Mouse (Mus musculus) erythroblast, embryonic 14.5 days (primary cell): ENCODE measurements around the gene Pcna. TPM values are rescaled to one million over a fixed set of nuclear protein-coding genes. Genes with fewer than 3 reads are reported as not detected.

Experiments
- H3K27me3 ChIP-seq: 2 replicates; pipeline ENCODE4 v1.6.1; 2012; ENCODE audit warnings: inconsistent platforms; ENCODE audit not compliant: control insufficient read depth
- H3K36me3 ChIP-seq: 2 replicates; pipeline ENCODE4 v1.6.1; 2012; ENCODE audit warnings: mild to moderate bottlenecking, inconsistent platforms; ENCODE audit not compliant: control insufficient read depth
- H3K4me1 ChIP-seq: 2 replicates; pipeline ENCODE4 v1.6.1; 2012; ENCODE audit warnings: inconsistent platforms; ENCODE audit not compliant: control insufficient read depth
- H3K4me3 ChIP-seq: replicated peaks from 2 replicates; pipeline ENCODE3; 2012; ENCODE audit warnings: moderate library complexity, mild to moderate bottlenecking, inconsistent platforms
- H3K9me3 ChIP-seq: 2 replicates; pipeline ENCODE4 v1.6.1; 2012; ENCODE audit warnings: low read length, inconsistent platforms, mixed read lengths; ENCODE audit not compliant: control insufficient read depth
- GATA1 ChIP-seq: IDR thresholded peaks from 2 replicates; pipeline ENCODE4 v1.6.1; 2012; ENCODE audit warnings: low read length, inconsistent platforms, mixed read lengths
- TAL1 ChIP-seq: IDR thresholded peaks from 3 replicates; pipeline ENCODE4 v1.6.1; 2012; ENCODE audit warnings: low read length, inconsistent platforms, mixed read lengths
- polyA plus RNA-seq: library from polyadenylated mRNA; stranded (reverse); fragments of >175 nt; gene quantifications from 2 replicates; pipeline ENCODE4 v1.2.3, GENCODE M21; 2012

Pcna gene
- polyA plus RNA-seq, 1 experiment = 11.3 TPM

DNA sequence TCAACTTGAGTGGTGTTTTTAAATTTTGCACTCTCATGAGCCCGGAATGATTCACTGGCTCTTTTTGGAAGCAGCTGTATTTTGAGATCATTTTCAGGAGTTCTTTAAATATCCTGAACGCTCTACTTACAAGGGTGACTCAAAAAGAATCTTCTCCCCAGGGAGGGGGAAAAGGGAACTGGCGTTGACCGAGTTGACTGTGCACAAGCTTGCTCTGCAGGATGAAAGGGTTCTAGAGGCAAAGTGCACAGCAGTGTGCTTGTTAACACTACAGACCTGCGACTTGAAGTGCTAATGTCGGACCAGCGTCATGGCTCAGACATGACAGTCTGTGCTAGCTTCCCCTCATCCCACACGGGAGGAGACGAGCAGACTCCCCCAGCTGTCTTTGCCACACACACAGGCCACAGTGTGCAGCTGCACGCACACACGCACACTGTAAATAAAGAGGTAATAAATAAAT lies 31.5 kb downstream of the Pcna start:
- Histone ChIP-seq H3K9me3 (no peaks in the 10 kb centered on the region), H3K36me3 (no peaks in the 10 kb centered on the region), H3K27me3 (no peaks in the 10 kb centered on the region), H3K4me1 (no peaks in the 10 kb centered on the region), H3K4me3 (no peak overlapping the region)
- no peak for TF ChIP-seq TAL1
- TF ChIP-seq GATA1 = no peak

DNA sequence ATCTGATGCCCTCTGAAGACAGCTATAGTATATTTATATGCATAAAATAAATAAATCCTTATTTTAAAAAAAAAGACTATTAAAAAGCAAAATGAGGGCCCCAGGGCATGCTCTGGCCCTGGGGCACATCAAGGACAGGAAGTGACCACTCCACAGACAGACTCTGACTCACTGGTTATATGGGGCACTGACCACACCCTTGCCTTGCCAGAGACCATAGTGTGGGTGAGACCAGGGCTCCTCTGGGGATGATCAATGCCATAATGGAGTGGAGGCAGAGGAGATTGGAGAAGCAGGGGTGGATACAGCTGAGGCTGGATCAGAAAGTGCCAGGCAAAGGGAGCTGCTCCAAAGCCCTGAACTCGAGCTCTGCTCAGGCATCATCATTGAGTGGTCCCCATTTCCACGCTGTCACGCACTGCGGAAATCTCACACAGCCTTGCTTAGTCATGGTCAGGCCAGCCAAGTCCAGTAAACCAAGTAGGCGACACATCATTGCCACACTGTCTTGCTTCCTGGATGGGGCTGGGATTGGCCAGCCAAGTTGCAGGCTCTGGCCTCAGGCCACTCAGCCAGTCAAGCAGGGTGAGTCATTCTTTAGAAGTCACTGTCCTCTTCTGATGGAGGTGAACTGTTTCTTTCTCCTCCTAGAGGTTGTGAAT lies 41.0 kb downstream of the Pcna start:
- no peaks in the 10 kb centered on the region for H3K27me3 ChIP-seq
- peaks cover 12% of the 10 kb centered on the region for H3K4me1 ChIP-seq
- no peaks in the 10 kb centered on the region for H3K36me3 ChIP-seq
- no peaks in the 10 kb centered on the region for H3K9me3 ChIP-seq
- H3K4me3 ChIP-seq = no peak overlapping the region
- TF ChIP-seq TAL1 (no peak), GATA1 (no peak)

DNA sequence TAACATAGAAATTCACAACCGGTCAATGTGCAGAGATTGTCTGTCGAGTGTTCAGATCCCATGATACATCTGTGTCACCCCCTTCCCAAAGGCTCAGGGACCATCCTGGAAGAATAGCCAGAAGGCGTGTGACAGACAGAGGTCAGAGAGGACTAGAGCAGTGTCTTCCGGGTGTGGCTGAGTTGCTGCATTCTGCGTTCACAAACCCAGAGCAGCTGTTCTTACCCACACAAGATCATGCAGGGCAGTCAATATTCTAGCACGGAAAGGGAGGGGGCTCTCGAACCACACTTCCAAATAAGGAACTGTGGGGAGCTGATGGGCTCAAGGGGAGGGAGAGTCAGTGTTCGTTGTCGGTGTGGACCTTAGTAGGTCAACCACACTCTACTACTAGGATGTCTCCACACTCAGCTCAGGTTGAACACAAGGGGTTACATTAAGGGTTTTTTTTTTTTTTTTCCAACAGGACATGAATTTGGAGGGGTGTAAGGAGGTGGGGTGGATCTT lies 42.3 kb downstream of the Pcna start:
- no peaks in the 10 kb centered on the region for H3K36me3 ChIP-seq
- no peak for TF ChIP-seq TAL1
- TF ChIP-seq GATA1 = no peak
- H3K4me3 ChIP-seq = no peak overlapping the region
- no peaks in the 10 kb centered on the region for H3K27me3 ChIP-seq
- H3K9me3 ChIP-seq = no peaks in the 10 kb centered on the region
- peaks cover 12% of the 10 kb centered on the region for H3K4me1 ChIP-seq

DNA sequence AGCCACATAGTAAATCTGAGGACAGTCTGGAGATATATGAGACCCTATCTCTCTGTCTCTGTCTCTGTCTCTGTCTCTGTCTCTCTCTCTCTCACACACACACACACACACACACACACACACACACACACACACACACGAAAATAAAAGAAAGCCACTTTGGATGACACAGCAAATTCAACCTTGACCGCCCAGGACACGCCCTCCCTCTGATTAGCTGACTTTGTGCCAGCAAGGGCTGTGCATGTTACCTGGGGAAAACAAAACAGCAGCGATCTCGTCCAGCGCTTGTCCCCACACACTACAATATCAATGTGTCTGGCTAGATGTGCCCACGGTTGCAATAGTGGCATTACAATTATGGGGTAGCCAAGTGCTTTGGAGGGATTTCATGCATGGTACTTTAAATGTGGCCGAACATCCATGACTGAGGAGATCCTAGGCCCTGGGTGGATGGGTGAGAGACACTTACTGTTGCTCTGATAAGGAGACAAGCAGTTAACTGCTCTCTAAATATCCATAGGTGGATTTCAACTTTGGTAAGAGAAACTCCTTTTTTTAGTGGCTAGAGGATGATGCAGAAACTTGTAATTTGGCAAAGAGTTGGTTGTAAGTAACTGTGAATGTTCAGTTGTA lies 44.8 kb downstream of the Pcna start:
- H3K4me1 ChIP-seq = peaks cover 12% of the 10 kb centered on the region
- H3K27me3 ChIP-seq = no peaks in the 10 kb centered on the region
- H3K4me3 ChIP-seq = no peak overlapping the region
- H3K9me3 ChIP-seq = no peaks in the 10 kb centered on the region
- TF ChIP-seq TAL1 (no peak), GATA1 (no peak)
- no peaks in the 10 kb centered on the region for H3K36me3 ChIP-seq

DNA sequence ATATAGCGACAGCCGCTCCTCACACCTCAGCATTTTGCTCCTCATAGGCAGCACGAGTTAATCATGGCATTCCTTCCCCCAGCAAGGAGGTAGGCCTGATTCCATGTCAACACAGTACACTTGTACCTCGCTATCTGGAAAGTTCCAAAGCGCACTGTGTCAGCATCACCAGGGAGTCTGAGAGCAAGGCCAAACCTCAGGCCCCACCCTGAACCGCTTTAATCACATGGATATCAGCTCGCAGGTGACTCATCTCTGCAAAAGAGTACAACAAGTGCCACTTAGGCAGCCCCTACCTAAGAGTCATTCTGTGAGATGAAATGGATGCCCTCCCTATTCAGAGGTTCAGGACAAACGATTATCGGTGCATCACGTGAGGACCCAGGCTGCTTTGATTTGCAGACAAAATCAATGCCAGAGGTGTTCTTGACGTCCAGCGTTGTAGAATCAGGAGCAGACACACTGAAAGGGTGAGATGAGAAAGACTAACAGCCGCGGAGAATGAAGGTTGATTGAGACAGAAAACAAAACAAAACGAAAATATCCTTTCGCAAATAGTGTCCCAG lies 46.7 kb downstream of the Pcna start:
- no peak for TF ChIP-seq TAL1
- no peak for TF ChIP-seq GATA1

DNA sequence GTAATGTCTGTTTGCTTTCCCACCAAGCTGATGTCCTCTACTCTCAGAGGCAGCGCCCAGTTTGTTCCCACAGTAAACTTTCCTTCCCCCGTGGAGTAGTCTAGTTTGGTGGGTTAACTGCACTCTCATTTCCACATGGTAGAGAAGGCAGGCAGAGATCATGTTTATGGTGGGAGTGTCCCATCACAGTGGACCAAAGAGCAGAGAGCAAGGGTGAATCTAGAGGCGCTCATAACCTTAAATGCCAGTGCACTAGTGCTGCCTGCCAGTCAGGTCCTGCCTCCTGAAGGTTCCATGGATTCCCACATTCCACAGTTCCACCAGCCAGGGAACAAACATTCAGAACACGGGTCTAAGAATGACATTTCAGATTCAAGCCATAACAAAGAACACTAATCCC lies 47.6 kb downstream of the Pcna start:
- Histone ChIP-seq H3K9me3 (no peaks in the 10 kb centered on the region), H3K27me3 (no peaks in the 10 kb centered on the region), H3K4me1 (peaks cover 12% of the 10 kb centered on the region), H3K36me3 (no peaks in the 10 kb centered on the region), H3K4me3 (no peak overlapping the region)
- TF ChIP-seq TAL1 (no peak), GATA1 (no peak)

More for the DNA sequence above, 46.7 kb downstream of the Pcna start:
- Histone ChIP-seq H3K27me3 (no peaks in the 10 kb centered on the region), H3K4me3 (no peak overlapping the region), H3K9me3 (no peaks in the 10 kb centered on the region), H3K36me3 (no peaks in the 10 kb centered on the region), H3K4me1 (peaks cover 12% of the 10 kb centered on the region)

DNA sequence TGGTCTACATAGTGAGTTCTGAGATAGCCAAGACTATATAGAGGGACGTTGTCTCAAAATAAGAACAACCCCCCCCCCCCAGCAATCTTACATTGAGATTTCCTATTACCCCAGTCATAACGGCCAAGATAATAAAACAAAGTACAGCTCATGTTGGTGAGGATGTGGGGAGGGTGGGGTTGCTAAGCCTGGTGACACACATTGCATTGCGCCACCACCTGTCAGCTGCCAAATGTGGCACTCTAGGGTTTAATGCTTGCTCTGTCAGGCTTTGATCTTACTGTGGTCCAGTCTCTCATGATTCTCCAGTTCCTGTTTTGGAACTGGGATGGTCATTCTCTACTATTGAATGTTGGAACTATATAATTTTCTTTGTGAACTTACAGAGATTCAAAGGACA lies 49.3 kb downstream of the Pcna start:
- H3K9me3 ChIP-seq = no peaks in the 10 kb centered on the region
- no peak overlapping the region for H3K4me3 ChIP-seq
- TF ChIP-seq GATA1 (no peak), TAL1 (no peak)
- H3K27me3 ChIP-seq = no peaks in the 10 kb centered on the region
- no peaks in the 10 kb centered on the region for H3K36me3 ChIP-seq
- H3K4me1 ChIP-seq = peaks cover 9% of the 10 kb centered on the region

DNA sequence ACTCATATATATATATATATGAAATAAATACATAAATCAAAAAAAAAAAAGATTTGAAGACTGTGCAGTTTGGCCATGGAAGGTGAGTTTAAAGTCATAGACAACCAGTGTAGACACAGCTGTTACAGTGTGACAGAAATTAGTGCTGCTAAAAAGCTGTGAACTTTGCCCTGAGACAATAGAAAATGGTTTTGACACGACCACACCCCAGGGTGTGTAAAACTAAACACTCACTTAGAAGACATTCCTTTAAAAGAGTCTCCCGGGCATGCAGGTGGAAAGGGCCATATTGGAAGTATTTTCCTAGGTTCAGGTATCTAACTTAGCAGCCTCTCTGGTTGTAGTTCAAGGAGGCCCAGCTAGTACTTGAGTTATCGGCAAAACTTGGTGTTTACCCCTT lies 49.9 kb downstream of the Pcna start:
- Histone ChIP-seq H3K27me3 (no peaks in the 10 kb centered on the region), H3K4me3 (no peak overlapping the region), H3K4me1 (peaks cover 3% of the 10 kb centered on the region), H3K9me3 (no peaks in the 10 kb centered on the region), H3K36me3 (no peaks in the 10 kb centered on the region)
- TF ChIP-seq TAL1 = no peak
- no peak for TF ChIP-seq GATA1

Other genes starting within 250 kb of the Pcna start
- gene Rassf2, start 223.1 kb downstream of the Pcna start, polyA plus RNA-seq = under 0.01 and 0.06 TPM in 2 replicates
- not detected in 2 replicates for gene Slc23a2, start 108.2 kb downstream of the Pcna start, polyA plus RNA-seq
- gene Tmem230, start 5.5 kb downstream of the Pcna start, polyA plus RNA-seq = 1.6 and 1.9 TPM in 2 replicates
- gene Cds2, start 9.8 kb upstream of the Pcna start, polyA plus RNA-seq = 0.64 and 0.71 TPM in 2 replicates
- 0.01 TPM in 1 of 2 replicates, not detected in the other for gene Prokr2, start 132.1 kb upstream of the Pcna start, polyA plus RNA-seq